Mouse (Mus musculus) heart, postnatal 14 days (tissue): ENCODE measurements around the gene Zfp961. TPM values are rescaled to one million over a fixed set of nuclear protein-coding genes. Genes with fewer than 3 reads are reported as not detected.

ENCODE experiments used
- DNase-seq, 2 experiments: peaks; one replicate each; pipeline ENCODE4 v3.0.0; 2021 to 2022
- intact Hi-C: fragments of 180-260 bp; cut with DNase I; formaldehyde crosslinking; loops from one replicate; pipeline ENCODE4 v1.15.1; 2025
- total RNA-seq, 2 experiments: library from RNA; stranded (reverse); gene quantifications; 2 replicates each; pipeline ENCODE4 v1.2.3; 2021

Zfp961 gene
- total RNA-seq, 2 experiments from 2014 or later, result 8.8 to 8.9 TPM

GRCm38 (mm10) chr8:71954666-71955065, 3.8 kb downstream of the Zfp961 start:
- intact Hi-C loops, result no loop called here

GRCm38 (mm10) chr8:71960483-71960882, 9.6 kb downstream of the Zfp961 start:
- intact Hi-C loops, result no loop called here
- no peak for DNase-seq

More at GRCm38 (mm10) chr8:71954666-71955065, 3.8 kb downstream of the Zfp961 start:
- no peak for DNase-seq

GRCm38 (mm10) chr8:71961796-71962195, 11.0 kb downstream of the Zfp961 start:
- intact Hi-C loops, result no loop called here
- DNase-seq, result no peak

- intact Hi-C loops, result no loop called here
- no peak for DNase-seq
Observed at GRCm38 (mm10) chr8:71964051-71964450, 13.2 kb downstream of the Zfp961 start.

- DNase-seq, result no peak
- intact Hi-C loops, result no loop called here
Observed at GRCm38 (mm10) chr8:71965166-71965565, 14.3 kb downstream of the Zfp961 start.

- intact Hi-C loops, result no loop called here
- DNase-seq, result no peak
Observed at GRCm38 (mm10) chr8:71966411-71966810, 15.6 kb downstream of the Zfp961 start.

- intact Hi-C loops, result no loop called here
- no peak for DNase-seq
Observed at GRCm38 (mm10) chr8:71967261-71967660, 16.4 kb downstream of the Zfp961 start.

GRCm38 (mm10) chr8:71968100-71968499, 17.3 kb downstream of the Zfp961 start:
- DNase-seq, result no peak
- intact Hi-C loops, result no loop called here

- DNase-seq, result no peak
- intact Hi-C loops, result no loop called here
Observed at GRCm38 (mm10) chr8:71968636-71969035, 17.8 kb downstream of the Zfp961 start.

- peak in 1 of 2 experiments; percentile 60 for DNase-seq
- intact Hi-C loops, result loop anchor here (5.0 kb wide), 2 partner anchors 50 to 65 kb away; partner anchors contain the start of genes Zfp617 and Zfp882
Observed at GRCm38 (mm10) chr8:71971945-71972344, 21.1 kb downstream of the Zfp961 start.

- intact Hi-C loops, result loop anchor here (5.0 kb wide), 2 partner anchors 52 to 67 kb away; partner anchors contain the start of genes Zfp617 and Zfp882
- no peak for DNase-seq
Observed at GRCm38 (mm10) chr8:71974211-71974610, 23.4 kb downstream of the Zfp961 start.

- intact Hi-C loops, result no loop called here
- peak in 1 of 2 experiments; percentile 8 for DNase-seq
Observed at GRCm38 (mm10) chr8:71981032-71981431, 30.2 kb downstream of the Zfp961 start.

- intact Hi-C loops, result no loop called here
- no peak for DNase-seq
Observed at GRCm38 (mm10) chr8:71981456-71981855, 30.6 kb downstream of the Zfp961 start.

GRCm38 (mm10) chr8:71984601-71985000, 33.8 kb downstream of the Zfp961 start:
- intact Hi-C loops, result no loop called here

GRCm38 (mm10) chr8:71988110-71988866, 37.5 kb downstream of the Zfp961 start:
- intact Hi-C loops, result no loop called here
- peak; percentile 50 to 57 for DNase-seq

More at GRCm38 (mm10) chr8:71984601-71985000, 33.8 kb downstream of the Zfp961 start:
- DNase-seq, result no peak

- no peak for DNase-seq
- intact Hi-C loops, result no loop called here
Observed at GRCm38 (mm10) chr8:71988867-71989599, 38.2 kb downstream of the Zfp961 start.

- no peak for DNase-seq
- intact Hi-C loops, result no loop called here
Observed at GRCm38 (mm10) chr8:71999434-71999833, 48.6 kb downstream of the Zfp961 start.

- intact Hi-C loops, result no loop called here
- no peak for DNase-seq
Observed at GRCm38 (mm10) chr8:72000223-72000622, 49.4 kb downstream of the Zfp961 start.

- no peak for DNase-seq
- intact Hi-C loops, result loop anchor here (1.0 kb wide), 1 partner anchor 96 kb away; no protein-coding TSS in a partner anchor
Observed at GRCm38 (mm10) chr8:72002942-72003341, 52.1 kb downstream of the Zfp961 start.

GRCm38 (mm10) chr8:72005912-72006311, 55.1 kb downstream of the Zfp961 start:
- DNase-seq, result no peak
- intact Hi-C loops, result no loop called here

- intact Hi-C loops, result no loop called here
- no peak for DNase-seq
Observed at GRCm38 (mm10) chr8:72006763-72007162, 55.9 kb downstream of the Zfp961 start.
